Mouse (Mus musculus) mouse trophoblast stem cell (cell line): ENCODE results near the gene Spen.

Experiments used
- in situ Hi-C, 2 experiments: fragments of 300-500 bp; cut with MseI, MboI; formaldehyde crosslinking; loops; 2 replicates in 1 of 2; 3 replicates in 1 of 2; pipeline ENCODE4 v1.15.1; 2025

The Spen gene

GRCm38 (mm10) chr4:141422841-141423240 is 115.6 kb downstream of the Spen start:
- in situ Hi-C loops = no loop called here

- in situ Hi-C loops = no loop called here
Measured at GRCm38 (mm10) chr4:141421423-141421822, 117.0 kb downstream of the Spen start.

GRCm38 (mm10) chr4:141420886-141421285 is 117.5 kb downstream of the Spen start:
- in situ Hi-C loops = no loop called here

GRCm38 (mm10) chr4:141420192-141420829 is 118.1 kb downstream of the Spen start, which contains the start of gene Hspb7:
TSS of gene Hspb7 (plus strand) at chr4:141420779.
- in situ Hi-C loops = no loop called here

- in situ Hi-C loops = no loop called here
Measured at GRCm38 (mm10) chr4:141419398-141420191, 118.8 kb downstream of the Spen start.
